Mouse (Mus musculus) spleen, adult 2 months (tissue): ENCODE data around the gene Tpgs1.

Experiments
- CTCF ChIP-seq: fragments of 200-500 bp; IDR thresholded peaks from 2 replicates; pipeline ENCODE4 v1.5.1; 2011; ENCODE audit warnings: mild to moderate bottlenecking, inconsistent platforms; ENCODE audit not compliant: insufficient read depth, insufficient read length, insufficient replicate concordance; ENCODE audit errors: extremely low read depth
- POLR2A ChIP-seq: fragments of 200-500 bp; IDR thresholded peaks from 2 replicates; pipeline ENCODE4 v1.6.1; 2011; ENCODE audit warnings: low read depth, low read length, inconsistent platforms

DNA sequence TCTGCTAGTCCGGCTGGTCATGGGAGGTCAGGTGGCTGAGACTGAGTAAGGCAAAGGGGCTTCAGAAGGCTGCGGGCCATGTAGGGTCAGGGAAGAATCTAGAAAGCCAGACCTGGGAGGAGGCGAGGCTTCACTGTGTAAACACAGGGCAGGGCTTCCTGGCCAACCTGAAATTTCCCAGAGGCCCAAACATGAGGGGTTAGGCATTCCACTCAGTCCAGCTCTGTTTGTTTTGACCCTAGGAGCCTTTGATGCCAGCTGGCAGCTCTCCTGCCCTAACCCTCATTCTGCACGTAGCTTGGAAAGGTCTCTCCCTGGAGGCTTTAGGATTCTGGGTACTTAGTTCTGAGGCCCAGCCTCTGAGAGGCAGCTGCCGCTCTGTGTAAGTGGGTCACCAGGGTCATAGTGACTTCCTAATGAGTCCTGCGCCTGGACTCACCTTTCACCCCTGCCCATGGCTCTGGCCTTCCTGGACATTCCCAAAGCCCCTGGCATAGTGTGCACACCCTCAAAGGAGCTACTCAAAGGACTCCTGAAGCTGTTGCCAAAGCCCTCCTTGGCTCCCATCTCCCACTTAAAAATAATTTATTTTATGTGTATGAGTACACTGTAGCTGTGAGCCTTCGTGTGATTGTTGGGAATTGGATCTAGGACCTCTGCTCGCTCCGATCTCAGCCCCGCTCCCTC, 32.4 kb downstream of the Tpgs1 start:
- TF ChIP-seq POLR2A (no peak), CTCF (no peak)
